Mouse (Mus musculus) cerebellum, postnatal 4 days (tissue): ENCODE results near the gene 2310007B03Rik.
A peak's percentile ranks its signal among the peaks of the same experiment; 100 is the strongest.

ENCODE experiments used
- DNase-seq, 2 experiments: peaks; one replicate each; pipeline ENCODE4 v3.0.0; 2022; ENCODE audit warnings: low spot score in 2 of 2, mixed read lengths in 1 of 2

2310007B03Rik gene

DNA sequence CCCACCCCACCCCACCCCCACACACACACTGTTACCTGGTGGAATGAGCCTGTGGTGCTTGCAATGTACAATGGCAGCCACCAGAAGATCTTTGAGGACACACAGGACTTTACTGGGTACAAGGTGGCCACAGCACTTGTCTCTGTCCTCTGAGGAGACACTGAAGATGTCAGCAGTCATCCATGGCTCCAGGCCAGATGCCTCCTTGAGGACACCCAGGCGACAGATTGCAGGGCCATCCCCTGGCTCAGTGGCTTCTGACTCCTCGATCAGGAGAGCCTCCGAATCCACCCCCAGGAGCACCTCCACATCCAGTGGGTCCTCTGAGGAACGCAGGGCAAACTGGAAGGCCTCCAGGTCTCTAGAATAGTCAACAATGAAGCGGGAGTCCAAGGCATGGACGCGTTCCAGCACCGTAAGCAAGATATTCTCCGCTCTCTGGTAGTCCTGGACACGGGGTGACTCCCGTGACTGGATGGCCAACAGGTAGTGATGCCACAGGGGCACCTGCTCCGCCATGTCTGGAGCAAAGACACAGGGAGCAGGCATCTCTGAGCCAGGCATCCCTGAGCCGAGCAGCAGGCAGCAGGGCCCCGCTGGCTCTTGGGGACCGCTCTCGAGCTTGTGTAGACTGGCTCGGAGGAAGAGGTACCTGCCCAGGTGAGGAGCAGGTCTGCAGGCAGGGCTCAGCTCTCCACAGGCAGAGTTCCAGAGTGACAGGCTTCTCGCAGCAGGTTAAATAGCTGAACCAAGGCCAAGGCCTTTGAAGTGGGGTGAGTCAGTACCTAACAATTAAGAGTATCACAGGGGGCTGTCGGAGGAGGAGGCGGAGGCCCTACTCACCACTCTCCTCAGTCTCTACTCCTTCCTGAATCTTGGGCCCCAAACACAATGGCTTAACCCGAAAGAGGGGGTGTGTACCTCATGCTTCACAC lies 915 bp downstream of the 2310007B03Rik start:
- DNase-seq: no peak

DNA sequence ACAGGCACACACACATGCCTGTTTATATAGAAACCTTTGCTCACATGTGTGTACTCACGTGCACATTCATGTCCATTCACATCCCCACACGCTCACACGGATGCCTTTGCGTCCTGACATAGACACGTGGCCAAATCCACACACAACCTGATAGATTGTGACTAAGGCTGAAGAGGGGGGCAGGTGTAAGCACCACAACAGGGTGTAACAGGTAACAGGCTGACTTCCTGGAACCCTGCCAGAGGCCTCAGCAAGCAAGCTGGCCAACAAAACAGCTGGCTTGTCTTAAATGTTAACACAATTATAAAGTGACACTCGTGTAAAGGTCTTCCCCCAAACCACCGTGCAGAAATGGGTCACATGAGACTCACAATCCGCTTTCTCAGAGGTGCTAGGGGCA lies 1.8 kb downstream of the 2310007B03Rik start:
- no peak for DNase-seq

DNA sequence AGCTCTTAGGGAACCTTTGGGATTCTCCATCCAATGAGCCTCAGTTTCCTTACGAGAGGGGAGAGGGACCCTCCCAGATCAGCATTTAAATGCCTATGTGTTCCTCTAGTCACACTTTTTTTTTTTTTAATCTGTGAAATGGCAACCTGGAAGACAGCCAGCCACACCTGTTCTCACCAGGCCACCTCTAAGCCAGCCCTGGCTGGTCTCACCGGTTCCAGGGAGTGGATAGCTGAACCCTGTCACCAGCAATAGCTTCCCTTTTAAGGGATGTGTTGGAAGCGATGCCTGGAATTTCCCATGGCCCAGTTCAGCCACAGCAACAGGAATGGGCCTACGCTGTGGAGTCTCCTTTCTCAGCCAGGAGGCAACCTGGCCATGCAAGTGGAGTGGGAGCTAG lies 3.2 kb downstream of the 2310007B03Rik start:
- DNase-seq: no peak

DNA sequence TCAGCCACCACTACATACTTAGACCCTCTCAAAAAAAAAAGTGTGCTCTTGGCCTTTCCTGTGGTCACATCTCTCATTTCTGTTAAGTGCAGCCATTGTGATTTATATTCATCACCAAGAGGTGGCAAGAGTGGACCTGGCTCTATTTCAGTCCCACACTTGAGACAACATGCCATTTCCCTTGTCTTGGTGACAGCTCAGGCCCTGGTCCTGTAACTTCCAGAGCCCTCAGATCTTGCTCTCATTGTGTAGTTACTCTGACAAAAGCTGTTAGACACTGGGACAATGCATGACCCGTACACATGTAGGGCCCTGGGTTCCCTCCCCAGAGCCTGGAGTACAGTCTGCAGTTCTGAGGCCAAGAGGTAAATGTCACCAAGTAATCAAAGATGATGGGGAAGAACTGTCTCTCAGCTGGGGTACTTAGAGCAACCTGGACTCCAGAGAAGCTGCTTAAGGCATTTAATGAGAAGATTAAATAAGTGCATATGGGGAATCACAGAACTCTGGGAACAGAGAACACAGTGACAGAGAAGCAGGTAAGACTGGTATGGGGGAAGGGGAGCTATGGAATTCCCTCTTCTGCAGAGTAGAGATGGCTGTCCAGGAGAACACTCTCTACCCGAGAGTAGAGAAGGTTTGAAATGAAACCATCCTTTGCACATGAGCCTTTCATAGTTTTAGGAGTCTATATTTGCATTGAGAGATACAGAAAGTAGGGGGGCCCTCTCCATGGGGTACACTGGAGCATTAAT lies 9.7 kb downstream of the 2310007B03Rik start:
- no peak for DNase-seq

DNA sequence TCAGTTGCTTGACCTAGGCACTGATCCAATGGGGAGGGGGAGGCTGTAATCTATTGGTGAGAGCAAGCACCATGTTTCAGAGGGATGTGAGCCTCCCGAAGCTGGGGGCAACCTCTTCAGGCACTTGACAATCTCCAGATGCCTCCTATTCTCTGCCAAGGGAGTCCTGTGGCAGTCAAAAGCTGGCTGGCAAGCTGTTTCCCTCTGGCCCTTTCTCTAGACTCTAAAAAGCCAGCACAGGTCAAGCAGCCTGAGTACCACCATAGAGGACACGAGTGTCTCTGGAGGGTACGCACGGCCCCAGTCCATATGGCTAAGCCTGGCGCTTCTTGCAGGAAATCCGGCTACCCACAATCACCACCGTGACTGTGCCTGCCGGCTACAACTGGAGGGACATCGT lies 16.6 kb downstream of the 2310007B03Rik start:
- peak in 1 of 2 experiments; percentile 21 for DNase-seq

DNA sequence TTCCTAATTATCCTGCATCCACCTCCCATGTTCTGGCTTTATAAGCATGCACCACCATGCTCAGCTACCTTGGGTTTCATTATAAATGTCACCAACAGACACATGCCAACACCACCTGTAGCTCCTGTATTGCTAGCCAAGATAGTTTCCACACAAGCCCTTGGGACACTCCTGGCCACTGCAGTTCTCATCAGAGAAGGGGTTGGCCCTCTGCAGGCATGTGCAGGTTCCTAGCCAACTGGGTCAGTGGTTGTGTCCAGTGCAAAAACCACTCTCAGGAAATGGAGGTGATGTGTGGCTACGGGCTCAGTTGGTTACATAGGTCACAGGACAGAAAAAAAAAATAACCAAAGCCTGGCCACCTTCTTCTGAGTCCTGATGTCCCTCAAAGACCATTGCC lies 17.9 kb downstream of the 2310007B03Rik start:
- DNase-seq: no peak

DNA sequence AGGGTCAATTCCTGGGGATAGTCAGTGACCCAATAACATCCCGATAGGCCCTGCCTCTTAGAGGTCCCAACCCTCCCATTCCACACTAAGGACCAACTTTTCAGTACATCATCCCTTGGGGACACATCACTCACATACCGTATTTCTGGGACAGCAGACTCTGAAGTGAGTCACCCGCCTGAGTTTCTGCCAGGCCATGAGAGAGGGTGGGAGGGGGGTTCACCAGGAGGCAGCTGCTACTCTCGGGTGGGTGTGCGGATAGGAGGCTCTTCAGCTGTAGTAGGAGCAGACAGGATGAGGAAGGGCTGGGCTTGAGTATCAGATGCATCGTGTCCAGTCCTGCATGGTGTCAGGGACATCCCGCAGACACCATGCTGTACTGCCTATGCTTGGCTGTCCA lies 21.0 kb downstream of the 2310007B03Rik start:
- DNase-seq: no peak

DNA sequence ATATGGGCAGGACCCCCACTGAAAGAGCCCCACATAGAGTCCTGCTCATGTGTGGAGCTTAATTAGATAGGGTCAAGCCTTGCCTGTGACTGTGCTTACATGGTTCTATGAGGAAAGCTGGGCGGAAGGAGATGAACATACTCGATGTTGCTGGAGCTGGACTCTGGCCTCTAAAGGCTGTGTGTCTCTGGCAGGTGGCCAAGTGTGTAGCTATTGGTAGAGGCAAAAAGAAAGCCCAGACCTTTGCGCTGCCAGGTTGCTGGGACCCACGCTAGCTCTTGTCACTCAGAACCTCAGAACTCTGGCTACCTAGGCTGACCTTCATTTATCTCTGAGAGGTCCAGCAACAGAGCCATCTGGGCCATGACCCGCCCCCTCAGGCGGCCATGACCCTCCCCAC lies 22.2 kb downstream of the 2310007B03Rik start:
- no peak for DNase-seq

DNA sequence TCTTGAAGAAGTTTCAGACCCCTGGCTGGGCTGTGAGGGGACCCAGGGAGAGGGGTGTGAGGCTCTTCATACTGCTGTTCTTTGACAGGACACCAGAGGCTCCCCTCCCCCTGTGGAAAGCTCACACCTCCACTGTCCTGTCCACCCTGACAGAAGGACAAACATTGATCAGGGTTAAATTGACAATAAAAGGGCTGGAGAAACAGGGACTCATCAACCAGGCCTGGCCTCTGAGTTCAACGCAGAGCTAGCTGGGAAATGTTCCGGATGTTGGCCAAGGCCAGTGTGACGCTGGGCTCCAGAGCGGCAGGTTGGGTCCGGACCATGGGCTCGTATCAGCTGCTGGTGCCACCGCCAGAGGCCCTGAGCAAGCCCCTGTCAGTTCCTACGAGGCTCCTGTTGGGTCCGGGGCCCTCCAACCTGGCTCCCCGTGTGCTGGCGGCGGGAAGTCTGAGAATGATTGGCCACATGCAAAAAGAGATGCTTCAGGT lies 25.7 kb downstream of the 2310007B03Rik start, which contains the start of gene Agxt:
Agxt (plus strand) TSS at position 205 of the 491 bp plus-strand sequence.
- DNase-seq: no peak

DNA sequence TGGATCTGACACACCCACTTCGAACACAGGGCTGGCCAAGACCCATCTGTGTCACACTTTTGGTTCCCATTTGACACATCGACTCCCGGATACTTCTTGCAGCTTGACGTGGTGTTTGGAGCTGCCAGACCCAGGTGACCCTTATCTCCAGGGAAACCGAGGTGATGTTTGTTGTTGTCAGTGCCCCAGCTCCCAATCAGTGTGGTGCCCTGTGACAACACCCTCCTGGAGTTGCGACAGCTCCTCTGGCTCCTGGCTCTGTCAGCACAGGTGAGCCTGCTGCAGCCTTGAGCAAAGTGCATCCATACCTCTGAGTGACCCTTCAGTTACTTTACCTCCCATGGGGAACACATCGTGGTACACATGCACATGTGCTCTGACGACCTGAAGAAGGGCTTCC lies 28.1 kb downstream of the 2310007B03Rik start:
- no peak for DNase-seq

DNA sequence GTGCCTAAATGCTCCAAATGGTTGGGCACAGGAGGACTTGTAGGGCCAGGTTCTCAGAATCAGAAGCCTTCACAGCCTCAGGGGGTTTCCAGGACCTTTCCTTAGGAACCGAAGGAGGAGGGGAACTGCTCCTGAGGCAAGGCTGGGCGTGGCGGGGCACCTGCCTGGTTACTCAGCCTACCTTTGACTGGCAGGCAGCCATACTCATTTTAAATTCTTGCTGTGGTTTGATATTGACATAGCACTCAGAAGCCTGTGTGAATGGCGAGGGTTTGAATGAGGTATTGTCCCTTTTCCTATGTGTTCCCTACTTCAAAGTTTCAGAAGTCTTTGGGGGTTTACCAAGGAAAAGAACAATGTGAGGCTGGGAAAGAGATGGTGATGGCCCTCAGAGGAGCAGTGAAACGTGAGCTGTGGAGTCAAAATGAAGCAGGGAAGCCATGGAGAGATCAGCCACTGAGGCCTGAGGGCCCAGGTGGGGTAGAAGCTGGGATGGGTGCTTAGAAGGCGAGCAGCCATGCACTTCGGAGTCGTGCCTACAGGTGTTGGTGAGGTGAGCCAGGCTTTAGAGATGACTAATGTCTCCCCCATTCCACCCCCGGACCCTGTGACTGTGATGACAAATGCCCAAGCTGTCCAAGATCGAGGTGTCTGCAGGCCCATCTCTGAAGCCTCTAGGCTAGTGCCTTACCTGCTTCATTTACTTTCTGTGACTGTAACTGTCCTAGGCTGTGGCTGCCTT lies 30.3 kb downstream of the 2310007B03Rik start:
- no peak for DNase-seq

DNA sequence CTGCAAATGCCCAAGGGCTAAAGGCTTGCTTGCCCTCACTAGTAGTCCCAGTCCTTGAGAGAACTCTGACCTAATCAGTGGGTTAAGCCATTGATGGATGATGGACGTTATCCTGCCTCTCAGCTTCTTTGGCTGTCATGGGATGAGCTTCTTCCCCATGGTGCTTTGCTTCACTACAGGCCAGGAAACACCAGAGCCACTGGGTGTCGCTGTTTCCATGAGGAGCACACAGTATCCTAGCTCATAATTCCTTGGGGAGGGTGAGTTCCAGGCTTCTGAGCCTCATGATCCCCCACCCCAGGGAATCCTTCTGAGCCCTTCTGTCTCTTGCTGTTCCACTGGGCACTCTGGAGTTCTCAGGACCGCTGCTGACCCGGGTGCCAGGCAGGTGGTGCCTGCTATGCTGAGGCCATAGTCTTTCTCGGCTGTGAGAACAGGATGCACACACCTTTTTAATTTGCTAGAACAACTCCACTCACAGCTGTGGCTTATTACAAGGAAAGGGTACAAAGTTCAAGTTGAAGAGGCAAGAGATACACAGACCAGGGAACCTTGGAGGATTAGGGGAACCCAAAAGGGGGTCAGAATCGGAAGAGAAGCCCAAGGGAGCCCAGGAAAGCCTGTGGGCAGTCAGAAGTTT lies 31.9 kb downstream of the 2310007B03Rik start:
- peak; percentile 44 to 70 for DNase-seq

DNA sequence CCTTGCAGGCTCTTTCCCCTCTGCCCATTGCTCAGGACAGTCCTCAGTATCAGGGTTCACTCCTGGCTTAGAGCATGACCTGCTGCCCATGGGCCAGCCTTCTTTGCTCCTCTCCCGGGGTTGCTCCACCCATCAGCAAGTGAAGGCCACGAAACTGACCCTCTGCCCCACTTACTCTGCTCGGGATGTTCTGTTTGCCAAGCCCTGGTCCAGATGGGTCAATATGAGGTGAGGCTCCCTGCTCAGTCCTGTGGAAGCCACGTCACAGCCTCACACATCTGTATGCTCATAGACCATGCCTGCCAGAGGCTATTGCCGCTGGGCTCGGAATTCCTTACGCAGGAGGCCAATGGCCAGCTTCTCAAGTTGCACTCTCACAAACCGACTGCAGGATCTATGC lies 32.5 kb downstream of the 2310007B03Rik start:
- DNase-seq: no peak

DNA sequence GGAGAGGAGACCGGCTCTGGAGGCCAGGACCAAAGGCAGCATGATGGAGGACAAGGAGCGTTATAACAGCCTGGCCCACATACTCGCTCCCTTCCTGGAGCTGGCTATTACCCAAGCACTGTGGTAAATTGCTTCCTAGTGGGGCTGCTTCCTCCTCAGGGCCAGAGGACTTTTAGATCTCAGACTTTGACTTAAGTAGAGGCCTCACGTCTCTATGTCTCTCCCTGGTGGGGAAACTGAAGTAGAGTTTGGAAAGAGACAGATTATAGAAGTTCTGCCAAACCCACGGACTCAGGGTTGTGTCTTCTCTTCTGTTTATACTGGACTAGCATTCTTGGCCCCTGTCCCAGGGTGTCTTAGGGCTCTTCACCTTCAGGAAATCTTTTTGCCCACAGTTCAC lies 35.5 kb downstream of the 2310007B03Rik start:
- no peak for DNase-seq

DNA sequence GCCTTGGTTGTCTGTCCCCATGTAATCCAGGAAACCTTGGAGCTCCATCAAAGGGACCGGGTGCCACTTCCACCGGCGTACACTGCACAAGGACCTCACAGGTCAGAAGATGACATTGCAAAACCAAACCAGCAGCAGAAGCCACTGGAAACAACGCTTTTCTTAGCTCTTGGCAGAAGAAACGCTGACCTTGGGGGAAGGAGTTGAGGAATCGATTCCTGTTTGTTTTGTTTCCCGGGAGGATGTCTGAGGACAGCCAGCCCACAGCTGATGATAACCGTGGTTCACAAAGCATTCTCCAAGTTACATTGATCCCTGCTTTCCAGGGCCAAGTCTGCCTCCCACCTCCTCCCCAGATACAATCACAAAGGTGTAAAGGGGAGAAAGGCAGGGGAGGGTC lies 36.7 kb downstream of the 2310007B03Rik start:
- DNase-seq: no peak

DNA sequence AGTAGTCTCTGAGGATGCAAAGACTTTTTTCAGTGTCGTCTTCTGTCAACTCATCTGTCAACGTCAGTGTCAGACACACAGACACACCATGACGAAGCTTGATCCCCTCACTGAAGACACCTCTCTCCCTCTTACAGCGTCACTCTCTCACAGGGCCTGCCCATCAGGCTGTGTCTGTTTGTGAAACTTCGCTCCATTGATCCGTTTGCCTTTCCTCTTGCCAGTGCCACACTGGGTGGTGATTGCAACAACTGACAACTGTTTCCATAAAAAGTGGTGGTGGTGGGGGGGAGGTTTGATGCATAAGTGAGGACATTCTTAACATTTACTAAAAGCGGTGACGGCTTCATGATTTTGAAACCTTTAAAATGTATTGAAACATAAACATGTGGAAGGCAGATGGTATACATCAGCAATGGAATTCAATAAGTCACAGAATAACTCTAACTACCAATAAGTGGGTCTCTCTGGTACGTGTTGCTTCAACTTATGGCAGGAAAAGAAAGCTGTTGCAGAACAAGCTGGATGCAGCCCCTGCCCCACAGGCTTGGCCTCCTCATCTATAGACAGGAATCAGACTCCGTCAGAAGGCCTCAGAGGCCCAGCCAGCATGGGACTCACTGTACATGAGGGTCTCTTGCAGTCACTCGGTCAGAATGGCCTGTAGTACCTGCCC lies 37.4 kb downstream of the 2310007B03Rik start:
- no peak for DNase-seq

DNA sequence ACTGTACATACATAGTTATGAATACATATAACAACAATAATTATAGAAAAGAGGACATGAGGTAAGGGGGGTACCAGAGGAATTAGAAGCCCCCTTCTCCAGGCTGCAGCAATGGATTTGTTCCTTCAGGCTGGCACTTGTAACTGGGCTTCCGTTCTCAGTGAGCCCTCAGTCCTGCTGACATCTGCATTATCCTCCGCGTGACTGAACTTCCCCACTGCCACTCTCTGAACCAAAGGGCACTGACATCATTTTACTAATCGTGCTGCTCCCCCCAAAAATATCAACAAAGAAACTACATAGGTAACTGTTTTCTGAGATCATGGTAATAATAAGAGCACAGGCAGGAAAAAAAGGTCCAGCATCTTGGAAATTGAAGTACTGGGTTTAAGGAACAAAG lies 41.9 kb downstream of the 2310007B03Rik start:
- no peak for DNase-seq

DNA sequence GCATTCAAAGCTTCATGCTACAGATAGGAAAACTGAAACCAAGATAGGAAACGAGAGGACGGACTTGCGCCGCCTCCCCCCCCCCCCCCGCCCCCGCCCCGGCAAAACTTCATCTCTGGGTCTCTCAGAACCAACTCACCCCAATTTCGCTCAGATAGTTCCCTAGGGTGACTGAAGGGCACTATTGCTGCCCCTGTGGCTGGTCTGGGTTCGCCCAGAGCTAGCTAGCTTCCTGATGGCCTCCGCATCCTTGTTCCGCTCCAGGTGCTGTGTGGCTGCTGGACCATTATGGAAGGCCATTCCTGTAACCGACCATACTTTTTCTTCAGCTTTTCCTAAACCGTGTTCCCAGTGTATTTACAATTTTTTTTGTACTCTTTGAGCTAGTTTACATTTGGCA lies 45.3 kb downstream of the 2310007B03Rik start:
- no peak for DNase-seq

DNA sequence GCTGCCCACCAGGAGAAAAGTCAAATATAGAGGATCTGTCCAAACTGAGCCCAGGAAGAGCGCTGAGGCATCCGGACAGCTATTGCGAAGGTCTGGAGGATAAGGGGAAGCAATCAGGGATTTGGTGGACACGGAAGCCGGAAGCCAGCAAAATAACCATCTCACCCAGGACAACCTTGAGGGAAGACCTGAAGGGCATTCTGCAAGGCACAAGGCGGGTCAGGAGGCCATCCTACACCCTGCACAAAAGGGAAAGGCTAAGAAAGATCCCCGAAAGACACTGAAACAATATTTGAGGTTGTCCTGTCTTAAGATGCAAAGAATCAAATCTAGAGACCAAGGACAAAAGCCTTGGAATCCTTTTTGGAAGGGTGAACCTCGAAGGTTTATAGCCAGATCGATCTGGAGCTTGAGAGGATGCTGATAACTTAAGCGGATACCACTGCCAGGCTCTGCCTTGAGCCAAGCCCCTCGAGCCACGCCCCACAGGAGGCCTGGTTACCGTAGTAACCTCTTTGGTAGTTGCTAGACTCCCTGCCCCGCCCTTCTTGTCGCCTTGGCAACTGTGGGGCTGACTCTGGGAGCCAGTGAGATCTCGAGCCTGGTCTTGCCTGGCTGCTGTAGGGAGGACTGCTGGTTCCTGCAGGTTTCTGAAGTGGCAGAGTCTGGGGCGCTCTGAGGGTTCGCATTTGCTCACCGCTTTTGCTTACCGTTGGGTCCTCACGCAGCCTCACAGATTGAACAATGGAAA lies 45.9 kb downstream of the 2310007B03Rik start:
- peak; percentile 46 to 80 for DNase-seq

DNA sequence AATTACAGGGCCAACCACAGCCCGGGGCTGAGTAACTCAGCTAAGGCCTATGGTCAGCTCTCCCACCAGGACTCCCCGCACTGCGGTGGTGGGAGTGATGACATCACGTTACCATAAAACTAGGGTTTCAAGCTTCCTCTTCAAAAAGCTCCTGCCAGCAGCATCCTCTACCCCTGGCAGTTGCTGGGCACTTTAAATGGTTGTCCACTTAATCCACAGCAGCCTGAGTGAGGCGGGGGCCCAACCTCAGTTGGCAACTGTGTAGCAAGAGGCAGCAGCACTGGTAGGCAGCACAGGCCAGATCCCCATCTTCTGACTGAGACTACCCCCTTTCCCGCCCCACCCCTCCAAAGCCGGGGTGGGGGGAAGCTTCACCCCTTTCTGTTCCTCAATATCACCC lies 58.0 kb downstream of the 2310007B03Rik start:
- DNase-seq: no peak
